Mouse (Mus musculus) hindbrain, embryonic 11.5 days (tissue): ENCODE data around the gene Sptssb. TPM values are rescaled to one million over a fixed set of nuclear protein-coding genes. Genes with fewer than 3 reads are reported as not detected.

Experiments
- ATAC-seq: fragments of 200-750 bp; cut with Nextera tagmentation; 2 replicates; pipeline ENCODE4 v1.8.0; 2017; ENCODE audit warnings: mild to moderate bottlenecking, moderate TSS enrichment, moderate library complexity; ENCODE audit not compliant: low FRiP score
- DNase-seq: peaks from one replicate; pipeline ENCODE4 v3.0.0-alpha.2; 2015; ENCODE audit warnings: low spot score
- H3K27ac ChIP-seq: fragments of 300-500 bp; sonication (generic); 2 replicates; pipeline ENCODE4 v1.5.1; 2014; ENCODE audit warnings: mild to moderate bottlenecking, low read depth, low read length
- H3K27me3 ChIP-seq: fragments of 300-500 bp; sonication (generic); 2 replicates; pipeline ENCODE4 v1.6.1; 2014; ENCODE audit warnings: mild to moderate bottlenecking, low read length, moderate library complexity, mixed read lengths; ENCODE audit not compliant: control insufficient read depth, insufficient read depth
- H3K36me3 ChIP-seq: fragments of 300-500 bp; sonication (generic); 2 replicates; pipeline ENCODE4 v1.6.1; 2014; ENCODE audit warnings: mild to moderate bottlenecking, low read length, moderate library complexity, mixed read lengths; ENCODE audit not compliant: control insufficient read depth, insufficient read depth
- H3K4me1 ChIP-seq: fragments of 300-500 bp; sonication (generic); replicated peaks from 2 replicates; pipeline ENCODE4 v1.6.1; 2014; ENCODE audit warnings: low read length, mixed read lengths; ENCODE audit not compliant: control insufficient read depth, insufficient read depth
- H3K4me2 ChIP-seq: fragments of 300-500 bp; sonication (generic); replicated peaks from 2 replicates; pipeline ENCODE4 v1.6.1; 2014; ENCODE audit warnings: mild to moderate bottlenecking, low read depth, low read length
- H3K4me3 ChIP-seq: fragments of 300-500 bp; sonication (generic); 2 replicates; pipeline ENCODE4 v1.5.1; 2014; ENCODE audit warnings: low read depth, low read length
- H3K9ac ChIP-seq: fragments of 300-500 bp; sonication (generic); 2 replicates; pipeline ENCODE4 v1.6.1; 2014; ENCODE audit warnings: low read depth, low read length
- H3K9me3 ChIP-seq: fragments of 300-500 bp; sonication (generic); 2 replicates; pipeline ENCODE4 v1.6.1; 2016; ENCODE audit warnings: low read length; ENCODE audit not compliant: control insufficient read depth
- WGBS: fragments of 180-500 bp; shearing (Covaris S2); extraction: QIAGEN DNeasy Blood & Tissue Kit; methylation state at CpG from one replicate; pipeline ENCODE4 v1.1.7; 2014; 5-methylcytosine and 5-hydroxymethylcytosine counted together
- polyA plus RNA-seq: library from polyadenylated mRNA; unstranded; fragments of >200 nt; fragmentation: Nextera tagmentation; extraction: Ambion mirVana; gene quantifications from 2 replicates; pipeline ENCODE4 v1.2.1, GENCODE M21; 2014

The Sptssb gene
- polyA plus RNA-seq, 1 experiment from 2014 or later, result not detected

DNA sequence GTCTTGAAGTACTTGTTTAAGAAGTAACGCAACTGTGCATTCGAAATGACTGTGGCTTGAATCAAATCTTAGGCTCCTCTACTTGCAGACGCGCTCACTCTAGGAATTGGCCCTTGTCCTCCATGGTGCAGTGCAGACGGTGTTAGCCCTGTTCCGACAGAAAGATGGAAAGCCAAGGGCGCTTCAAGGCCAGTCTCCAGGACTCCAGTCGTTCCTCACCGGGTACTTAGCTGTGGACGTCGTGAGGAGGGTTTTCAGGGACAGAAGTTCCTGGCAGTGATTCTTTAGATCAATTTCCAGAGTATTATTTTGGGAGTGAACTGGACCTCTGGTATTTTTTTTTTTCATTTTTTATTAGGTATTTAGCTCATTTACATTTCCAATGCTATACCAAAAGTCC lies 35.8 kb upstream of the Sptssb start:
- Histone ChIP-seq H3K36me3 (no peaks in the 10 kb centered on the region), H3K9ac (no peak overlapping the region), H3K4me2 (no peak overlapping the region), H3K27ac (no peak overlapping the region), H3K27me3 (no peaks in the 10 kb centered on the region), H3K4me3 (no peak overlapping the region), H3K4me1 (no peaks in the 10 kb centered on the region), H3K9me3 (no peaks in the 10 kb centered on the region)
- ATAC-seq (no peak), DNase-seq (no peak)
- WGBS, result 92% methylated on average over 11 of the region's 11 CpGs

GRCm38 (mm10) chr3:69892187-69893094 lies 32.7 kb upstream of the Sptssb start:
- ATAC-seq, result no peak
- H3K9ac ChIP-seq, result no peak overlapping the region
- H3K4me3 ChIP-seq, result no peak overlapping the region
- H3K9me3 ChIP-seq, result no peaks in the 10 kb centered on the region
- no peaks in the 10 kb centered on the region for H3K4me1 ChIP-seq
- 85% methylated on average over 9 of the region's 9 CpGs for WGBS
- H3K27me3 ChIP-seq, result no peaks in the 10 kb centered on the region
- no peak for DNase-seq
- no peak overlapping the region for H3K4me2 ChIP-seq
- no peak overlapping the region for H3K27ac ChIP-seq
- H3K36me3 ChIP-seq, result no peaks in the 10 kb centered on the region

GRCm38 (mm10) chr3:69885866-69886265 lies 26.1 kb upstream of the Sptssb start:
- no peak overlapping the region for H3K4me2 ChIP-seq
- no peaks in the 10 kb centered on the region for H3K27me3 ChIP-seq

DNA sequence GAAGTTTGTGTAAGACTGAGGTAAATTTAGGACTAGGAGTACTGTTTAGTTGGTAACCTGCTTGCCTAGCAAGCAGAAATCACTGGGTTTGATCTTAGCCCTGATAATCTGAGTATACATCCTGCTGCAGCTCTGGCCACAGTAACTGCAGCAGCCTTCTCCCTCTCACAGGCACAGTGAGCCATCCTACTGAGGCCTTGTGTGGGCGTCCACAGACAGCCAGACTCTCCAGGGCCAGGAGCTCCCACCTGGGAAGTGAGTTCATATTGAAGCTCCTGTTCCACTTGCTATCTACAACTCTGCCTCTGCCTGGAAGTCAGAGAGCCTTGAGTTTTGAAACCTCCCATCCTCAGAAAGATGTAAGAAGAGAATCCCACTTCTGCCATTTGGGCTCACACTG lies 24.0 kb upstream of the Sptssb start:
- Histone ChIP-seq H3K4me2 (no peak overlapping the region), H3K4me3 (no peak overlapping the region), H3K27me3 (no peaks in the 10 kb centered on the region), H3K36me3 (no peaks in the 10 kb centered on the region), H3K4me1 (no peaks in the 10 kb centered on the region), H3K27ac (no peak overlapping the region), H3K9me3 (no peaks in the 10 kb centered on the region), H3K9ac (no peak overlapping the region)
- ATAC-seq (no peak), DNase-seq (no peak)
- 75% methylated on average over 1 of the region's 1 CpGs for WGBS

More at GRCm38 (mm10) chr3:69885866-69886265, 26.1 kb upstream of the Sptssb start:
- H3K9me3 ChIP-seq, result no peaks in the 10 kb centered on the region
- WGBS, result 89% methylated on average over 2 of the region's 2 CpGs
- ATAC-seq (no peak), DNase-seq (no peak)
- H3K27ac ChIP-seq, result no peak overlapping the region
- H3K9ac ChIP-seq, result no peak overlapping the region
- no peak overlapping the region for H3K4me3 ChIP-seq
- no peaks in the 10 kb centered on the region for H3K4me1 ChIP-seq
- H3K36me3 ChIP-seq, result no peaks in the 10 kb centered on the region

GRCm38 (mm10) chr3:69877538-69877937 lies 17.8 kb upstream of the Sptssb start:
- no peaks in the 10 kb centered on the region for H3K27me3 ChIP-seq
- H3K9me3 ChIP-seq, result no peaks in the 10 kb centered on the region
- ATAC-seq (no peak), DNase-seq (no peak)
- H3K27ac ChIP-seq, result no peak overlapping the region
- no peak overlapping the region for H3K4me2 ChIP-seq
- H3K4me1 ChIP-seq, result no peaks in the 10 kb centered on the region
- no peak overlapping the region for H3K4me3 ChIP-seq
- H3K9ac ChIP-seq, result no peak overlapping the region
- WGBS, result 87% methylated on average over 2 of the region's 2 CpGs
- H3K36me3 ChIP-seq, result no peaks in the 10 kb centered on the region

DNA sequence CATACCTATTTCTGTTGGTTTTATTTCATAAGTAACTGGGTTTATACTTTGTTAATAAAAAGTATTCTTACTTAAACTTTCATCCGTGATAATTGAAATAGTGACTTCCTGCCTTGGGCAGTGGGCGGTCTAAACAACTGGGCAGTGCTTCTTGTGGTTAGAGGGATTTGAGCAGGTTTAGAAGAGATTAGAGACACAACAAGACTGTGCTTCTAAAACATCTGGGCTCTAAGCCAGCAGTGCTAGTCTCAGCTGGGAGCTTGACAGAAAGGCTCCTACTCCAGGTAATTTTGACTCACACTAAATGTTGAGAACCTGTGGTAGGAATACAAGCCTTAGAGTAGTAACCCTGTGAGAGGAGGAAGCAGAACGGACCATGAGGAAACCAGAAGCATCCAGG lies 15.0 kb upstream of the Sptssb start:
- H3K27ac ChIP-seq, result no peak overlapping the region
- ATAC-seq (no peak), DNase-seq (no peak)
- H3K9ac ChIP-seq, result no peak overlapping the region
- no peak overlapping the region for H3K4me3 ChIP-seq
- 92% methylated on average over 3 of the region's 3 CpGs for WGBS
- H3K27me3 ChIP-seq, result no peaks in the 10 kb centered on the region
- H3K9me3 ChIP-seq, result no peaks in the 10 kb centered on the region
- H3K36me3 ChIP-seq, result no peaks in the 10 kb centered on the region
- H3K4me2 ChIP-seq, result no peak overlapping the region
- H3K4me1 ChIP-seq, result no peaks in the 10 kb centered on the region

GRCm38 (mm10) chr3:69872661-69873327 lies 13.1 kb upstream of the Sptssb start:
- Histone ChIP-seq H3K9ac (no peak overlapping the region), H3K4me1 (no peaks in the 10 kb centered on the region), H3K27me3 (no peaks in the 10 kb centered on the region), H3K9me3 (no peaks in the 10 kb centered on the region), H3K27ac (no peak overlapping the region), H3K4me2 (no peak overlapping the region), H3K4me3 (no peak overlapping the region), H3K36me3 (no peaks in the 10 kb centered on the region)
- ATAC-seq, result no peak
- WGBS, result 81% methylated on average over 6 of the region's 6 CpGs
- no peak for DNase-seq

DNA sequence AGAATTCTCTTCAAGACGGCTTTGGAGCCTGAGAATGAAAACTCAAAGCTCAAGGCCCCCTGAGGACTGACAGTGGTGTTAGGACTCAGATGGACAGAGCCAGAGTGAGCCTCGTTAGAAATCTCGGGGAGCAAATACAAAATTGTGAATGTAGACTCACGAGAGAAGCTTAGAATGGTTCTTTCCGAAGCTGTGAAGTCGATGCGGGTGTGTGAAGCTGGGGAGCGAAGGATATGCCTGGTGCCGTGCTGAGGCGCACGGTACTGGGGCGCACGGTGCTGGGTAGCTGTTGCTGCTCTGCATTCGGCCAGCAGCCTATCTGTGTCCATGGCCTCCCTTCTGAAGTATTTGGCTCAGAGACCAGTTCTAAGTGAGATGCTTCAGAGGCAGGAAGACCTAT lies 11.4 kb upstream of the Sptssb start:
- Histone ChIP-seq H3K27ac (no peak overlapping the region), H3K36me3 (no peaks in the 10 kb centered on the region), H3K4me3 (no peak overlapping the region), H3K4me1 (no peaks in the 10 kb centered on the region), H3K27me3 (no peaks in the 10 kb centered on the region), H3K9me3 (no peaks in the 10 kb centered on the region), H3K9ac (no peak overlapping the region), H3K4me2 (no peak overlapping the region)
- no peak for DNase-seq
- WGBS, result 87% methylated on average over 14 of the region's 14 CpGs
- no peak for ATAC-seq

DNA sequence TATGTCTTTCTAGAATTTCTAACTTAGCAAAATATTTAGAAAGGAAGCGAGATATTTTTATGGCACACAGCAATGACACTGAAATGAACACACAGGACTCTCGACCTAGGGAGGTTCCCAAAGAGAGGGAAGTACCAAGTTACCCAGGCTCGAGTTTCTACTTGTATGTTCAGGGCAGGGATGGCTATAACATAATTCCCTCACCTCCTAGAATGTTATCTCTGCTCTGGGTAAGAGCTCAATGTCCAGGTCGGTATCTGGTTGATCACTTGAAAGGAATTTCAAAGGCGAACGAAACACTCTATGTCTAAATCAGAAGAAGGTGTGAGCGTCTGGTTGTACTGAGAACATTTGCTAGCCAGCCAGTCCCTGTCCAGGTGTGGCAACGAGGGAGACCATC lies 10.0 kb upstream of the Sptssb start:
- DNase-seq (no peak), ATAC-seq (no peak)
- H3K9me3 ChIP-seq, result no peaks in the 10 kb centered on the region
- WGBS, result 84% methylated on average over 8 of the region's 8 CpGs
- H3K27me3 ChIP-seq, result no peaks in the 10 kb centered on the region
- H3K27ac ChIP-seq, result no peak overlapping the region
- no peak overlapping the region for H3K4me3 ChIP-seq
- H3K4me1 ChIP-seq, result no peaks in the 10 kb centered on the region
- H3K36me3 ChIP-seq, result no peaks in the 10 kb centered on the region
- H3K4me2 ChIP-seq, result no peak overlapping the region
- H3K9ac ChIP-seq, result no peak overlapping the region
